Mouse (Mus musculus): ENCODE measurements around the gene Tmem80. TPM values are rescaled to one million over a fixed set of nuclear protein-coding genes. Genes with fewer than 3 reads are reported as not detected.

The Tmem80 gene
- polyA plus RNA-seq, 1 experiment from 2014 or later = 35.1 TPM

DNA sequence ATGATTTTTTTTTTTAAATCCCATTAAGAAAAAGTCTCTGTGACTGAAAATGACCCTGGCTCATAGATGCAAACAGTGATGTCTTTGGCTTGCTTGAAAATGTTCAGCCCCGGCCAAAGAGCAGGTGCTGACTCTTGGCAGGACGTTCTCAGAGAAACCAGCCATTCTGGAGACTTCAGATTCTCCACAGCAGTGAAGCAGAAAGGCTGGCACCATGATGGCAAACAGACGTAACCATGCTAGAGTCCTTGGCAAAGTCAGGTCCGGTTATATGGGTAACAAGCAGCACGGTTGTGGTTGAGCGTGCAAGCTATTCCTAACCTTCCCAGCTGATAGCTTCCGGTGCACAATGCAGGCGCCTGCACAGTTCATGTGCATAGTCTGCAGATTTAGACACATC is 28.4 kb upstream of the Tmem80 start:
- Histone ChIP-seq H3K9me3 (no peaks in the 10 kb centered on the region), H3K36me3 (peaks cover 20% of the 10 kb centered on the region), H3K9ac (no peak overlapping the region), H3K4me3 (replicated peaks) (no peak overlapping the region), H3K4me2 (replicated peaks) (no peak overlapping the region), H3K27ac (no peak overlapping the region), H3K4me1 (replicated peaks) (peaks cover 5% of the 10 kb centered on the region), H3K27me3 (replicated peaks) (peaks cover 15% of the 10 kb centered on the region)
- 94% methylated on average over 8 of the region's 8 CpGs for WGBS
- ATAC-seq = no peak

DNA sequence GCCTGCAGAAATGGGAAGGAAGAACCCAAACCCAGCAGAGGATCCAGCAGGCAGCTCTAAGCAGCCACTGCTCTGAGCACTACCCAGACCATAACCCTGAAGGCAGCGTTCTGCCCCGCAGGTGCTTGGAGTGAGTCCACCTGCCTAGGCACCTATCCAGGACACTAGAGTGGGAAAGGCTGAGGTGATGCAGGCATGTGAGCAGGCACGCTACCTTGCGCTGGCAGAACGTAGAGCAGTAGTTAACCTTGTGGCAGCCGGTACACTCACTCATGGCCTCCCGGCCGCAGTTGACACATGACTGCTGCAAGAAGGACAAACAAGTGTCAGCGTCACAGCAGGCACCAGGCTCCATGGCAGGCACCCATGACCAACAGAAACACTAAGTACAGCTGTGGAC is 26.2 kb upstream of the Tmem80 start:
- peaks cover 39% of the 10 kb centered on the region for H3K36me3 ChIP-seq
- no peaks in the 10 kb centered on the region for H3K4me1 ChIP-seq (replicated peaks)
- no peaks in the 10 kb centered on the region for H3K27me3 ChIP-seq (replicated peaks)
- H3K27ac ChIP-seq = no peak overlapping the region
- no peak overlapping the region for H3K4me3 ChIP-seq (replicated peaks)
- ATAC-seq = no peak
- no peak overlapping the region for H3K4me2 ChIP-seq (replicated peaks)
- no peaks in the 10 kb centered on the region; the same call in 1 of the 2 replicates for H3K9me3 ChIP-seq
- H3K9ac ChIP-seq = no peak overlapping the region
- 96% methylated on average over 9 of the region's 9 CpGs for WGBS

- H3K9ac ChIP-seq = no peak overlapping the region
- H3K4me2 ChIP-seq (replicated peaks) = no peak overlapping the region
- no peak for ATAC-seq
- 85% methylated on average over 1 of the region's 1 CpGs for WGBS
- no peak overlapping the region for H3K27ac ChIP-seq
- no peaks in the 10 kb centered on the region; the same call in 1 of the 2 replicates for H3K9me3 ChIP-seq
- H3K4me3 ChIP-seq (replicated peaks) = no peak overlapping the region
- peaks cover 45% of the 10 kb centered on the region for H3K36me3 ChIP-seq
- no peaks in the 10 kb centered on the region for H3K27me3 ChIP-seq (replicated peaks)
- H3K4me1 ChIP-seq (replicated peaks) = no peaks in the 10 kb centered on the region
Measured at GRCm38 (mm10) chr7:141302702-141303268, 24.8 kb upstream of the Tmem80 start.

DNA sequence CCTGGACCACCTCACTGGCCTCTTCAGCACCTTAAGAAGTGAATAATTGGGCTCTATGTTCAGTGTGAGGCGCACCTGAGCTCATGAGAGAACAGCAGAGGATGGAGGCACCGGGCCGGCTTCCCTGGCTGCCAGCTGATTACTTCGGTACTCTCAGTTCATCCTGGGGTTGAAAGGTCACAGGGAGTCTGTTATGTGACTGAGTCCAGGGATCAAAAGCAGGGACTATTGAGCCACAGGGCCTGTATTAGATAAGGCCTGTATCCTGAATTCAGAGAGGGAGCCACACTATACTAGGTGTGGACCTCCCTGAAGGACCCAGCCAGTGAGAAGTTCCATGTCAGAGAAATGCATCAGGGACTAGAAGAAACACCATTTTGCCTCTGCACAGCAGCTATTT is 23.0 kb upstream of the Tmem80 start:
- no peak overlapping the region for H3K4me2 ChIP-seq (replicated peaks)
- H3K27ac ChIP-seq = no peak overlapping the region
- H3K4me1 ChIP-seq (replicated peaks) = no peaks in the 10 kb centered on the region
- H3K4me3 ChIP-seq (replicated peaks) = no peak overlapping the region
- H3K9ac ChIP-seq = no peak overlapping the region
- H3K9me3 ChIP-seq = no peaks in the 10 kb centered on the region; the same call in 1 of the 2 replicates
- ATAC-seq = no peak
- H3K27me3 ChIP-seq (replicated peaks) = no peaks in the 10 kb centered on the region
- H3K36me3 ChIP-seq = peaks cover 61% of the 10 kb centered on the region
- 84% methylated on average over 4 of the region's 4 CpGs for WGBS

- ATAC-seq = no peak
- H3K9ac ChIP-seq = no peak overlapping the region
- 94% methylated on average over 2 of the region's 2 CpGs for WGBS
- H3K9me3 ChIP-seq = no peaks in the 10 kb centered on the region
- H3K4me2 ChIP-seq (replicated peaks) = no peak overlapping the region
- H3K4me1 ChIP-seq (replicated peaks) = no peaks in the 10 kb centered on the region
- H3K27ac ChIP-seq = no peak overlapping the region
- H3K27me3 ChIP-seq (replicated peaks) = no peaks in the 10 kb centered on the region
- no peak overlapping the region for H3K4me3 ChIP-seq (replicated peaks)
- H3K36me3 ChIP-seq = peaks cover 63% of the 10 kb centered on the region
Measured at GRCm38 (mm10) chr7:141314416-141314815, 13.1 kb upstream of the Tmem80 start.

DNA sequence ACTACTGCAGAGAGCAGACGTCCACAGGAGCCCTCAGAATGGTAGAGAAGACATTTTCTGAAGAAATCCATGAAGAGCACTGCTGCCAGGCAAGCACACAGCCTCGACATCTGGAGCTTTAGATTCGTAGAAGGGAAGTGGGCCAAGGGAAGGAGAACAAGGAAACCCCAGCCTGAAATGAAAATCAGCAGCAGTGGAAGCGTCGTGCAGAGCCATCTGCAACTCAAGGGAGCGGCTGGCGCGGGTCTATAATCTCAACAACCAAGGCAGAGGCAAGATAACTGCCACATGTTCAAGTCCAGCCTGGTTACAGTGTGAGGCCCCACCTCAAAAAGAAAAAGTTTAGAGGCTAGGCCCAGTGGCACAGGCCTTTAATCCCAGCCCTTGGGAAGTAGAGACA is 12.5 kb upstream of the Tmem80 start:
- Histone ChIP-seq H3K36me3 (peaks cover 62% of the 10 kb centered on the region), H3K9me3 (no peaks in the 10 kb centered on the region), H3K27me3 (replicated peaks) (no peaks in the 10 kb centered on the region), H3K4me3 (replicated peaks) (no peak overlapping the region), H3K27ac (no peak overlapping the region), H3K4me2 (replicated peaks) (no peak overlapping the region), H3K4me1 (replicated peaks) (no peaks in the 10 kb centered on the region), H3K9ac (no peak overlapping the region)
- WGBS = 83% methylated on average over 8 of the region's 8 CpGs
- no peak for ATAC-seq

DNA sequence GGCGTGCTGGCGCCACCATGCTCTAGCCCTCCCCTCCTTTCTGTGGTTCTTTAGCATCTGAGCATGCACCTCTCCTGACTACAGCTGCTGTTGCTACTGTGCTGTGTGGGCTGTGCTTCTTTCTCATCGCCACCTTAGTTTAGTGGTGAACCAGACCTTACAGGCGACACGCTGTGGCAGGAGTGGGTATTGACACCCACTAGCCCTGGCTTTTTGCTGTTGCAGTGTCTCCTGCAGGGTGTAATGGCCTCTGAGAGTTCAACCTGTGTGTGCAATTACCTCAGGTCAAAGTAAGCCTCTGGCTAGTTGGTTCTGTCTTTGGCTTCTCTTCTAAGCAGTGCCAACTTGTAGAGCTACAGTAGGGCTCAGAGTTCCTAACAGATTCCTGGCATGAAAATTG is 11.6 kb upstream of the Tmem80 start:
- H3K27ac ChIP-seq = no peak overlapping the region
- H3K4me1 ChIP-seq (replicated peaks) = no peaks in the 10 kb centered on the region
- no peaks in the 10 kb centered on the region for H3K9me3 ChIP-seq
- 74% methylated on average over 5 of the region's 5 CpGs for WGBS
- H3K4me3 ChIP-seq (replicated peaks) = no peak overlapping the region
- no peak overlapping the region for H3K4me2 ChIP-seq (replicated peaks)
- ATAC-seq = 0 out of 2 replicates have a peak, but pooled peaks have one; percentile 78
- H3K27me3 ChIP-seq (replicated peaks) = no peaks in the 10 kb centered on the region
- peaks cover 63% of the 10 kb centered on the region for H3K36me3 ChIP-seq
- no peak overlapping the region for H3K9ac ChIP-seq

DNA sequence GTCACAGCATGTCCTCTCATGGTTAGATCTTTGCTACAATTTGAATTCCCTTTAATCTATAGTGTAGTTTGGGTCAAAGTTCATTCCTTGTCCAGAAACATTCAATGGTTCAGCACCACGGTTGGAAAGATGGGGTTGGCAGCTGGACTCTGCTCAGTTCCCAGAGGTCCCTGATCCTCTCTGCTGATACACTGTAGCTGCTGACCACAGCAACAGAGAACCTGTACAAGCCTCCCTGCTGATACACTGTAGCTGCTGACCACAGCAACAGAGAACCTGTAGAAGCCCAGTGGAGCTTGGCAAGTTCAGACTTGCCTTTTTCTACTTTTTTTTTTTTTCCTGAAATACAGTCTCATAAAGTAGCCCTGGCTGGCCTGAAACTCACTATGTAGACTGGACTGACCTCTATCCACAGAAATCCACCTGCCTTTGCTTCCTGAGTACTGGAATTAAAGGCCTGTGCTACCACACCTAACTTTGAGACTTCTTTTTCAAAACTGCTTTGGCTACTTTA is 9.9 kb upstream of the Tmem80 start:
- 90% methylated on average over 1 of the region's 1 CpGs for WGBS
- no peaks in the 10 kb centered on the region for H3K9me3 ChIP-seq
- H3K4me1 ChIP-seq (replicated peaks) = no peaks in the 10 kb centered on the region
- no peak overlapping the region for H3K4me3 ChIP-seq (replicated peaks)
- peaks cover 67% of the 10 kb centered on the region for H3K36me3 ChIP-seq
- peak; percentile 36; the same call in 1 of the 2 replicates for ATAC-seq
- no peak overlapping the region for H3K4me2 ChIP-seq (replicated peaks)
- H3K27ac ChIP-seq = no peak overlapping the region
- no peaks in the 10 kb centered on the region for H3K27me3 ChIP-seq (replicated peaks)
- no peak overlapping the region for H3K9ac ChIP-seq

GRCm38 (mm10) chr7:141319446-141319845 is 8.1 kb upstream of the Tmem80 start:
- Histone ChIP-seq H3K9me3 (no peaks in the 10 kb centered on the region), H3K36me3 (peaks cover 61% of the 10 kb centered on the region), H3K27ac (no peak overlapping the region), H3K27me3 (replicated peaks) (no peaks in the 10 kb centered on the region), H3K9ac (no peak overlapping the region), H3K4me2 (replicated peaks) (no peak overlapping the region), H3K4me1 (replicated peaks) (no peaks in the 10 kb centered on the region), H3K4me3 (replicated peaks) (no peak overlapping the region)
- 79% methylated on average over 2 of the region's 2 CpGs for WGBS
- ATAC-seq = no peak

GRCm38 (mm10) chr7:141324686-141325085 is 2.9 kb upstream of the Tmem80 start:
- 96% methylated on average over 1 of the region's 1 CpGs for WGBS
- no peak overlapping the region for H3K4me3 ChIP-seq (replicated peaks)
- H3K9ac ChIP-seq = no peak overlapping the region
- H3K9me3 ChIP-seq = no peaks in the 10 kb centered on the region
- peaks cover 24% of the 10 kb centered on the region for H3K4me1 ChIP-seq (replicated peaks)
- no peaks in the 10 kb centered on the region for H3K27me3 ChIP-seq (replicated peaks)
- peaks cover 33% of the 10 kb centered on the region for H3K36me3 ChIP-seq
- no peak for ATAC-seq
- no peak overlapping the region for H3K27ac ChIP-seq
- no peak overlapping the region for H3K4me2 ChIP-seq (replicated peaks)

DNA sequence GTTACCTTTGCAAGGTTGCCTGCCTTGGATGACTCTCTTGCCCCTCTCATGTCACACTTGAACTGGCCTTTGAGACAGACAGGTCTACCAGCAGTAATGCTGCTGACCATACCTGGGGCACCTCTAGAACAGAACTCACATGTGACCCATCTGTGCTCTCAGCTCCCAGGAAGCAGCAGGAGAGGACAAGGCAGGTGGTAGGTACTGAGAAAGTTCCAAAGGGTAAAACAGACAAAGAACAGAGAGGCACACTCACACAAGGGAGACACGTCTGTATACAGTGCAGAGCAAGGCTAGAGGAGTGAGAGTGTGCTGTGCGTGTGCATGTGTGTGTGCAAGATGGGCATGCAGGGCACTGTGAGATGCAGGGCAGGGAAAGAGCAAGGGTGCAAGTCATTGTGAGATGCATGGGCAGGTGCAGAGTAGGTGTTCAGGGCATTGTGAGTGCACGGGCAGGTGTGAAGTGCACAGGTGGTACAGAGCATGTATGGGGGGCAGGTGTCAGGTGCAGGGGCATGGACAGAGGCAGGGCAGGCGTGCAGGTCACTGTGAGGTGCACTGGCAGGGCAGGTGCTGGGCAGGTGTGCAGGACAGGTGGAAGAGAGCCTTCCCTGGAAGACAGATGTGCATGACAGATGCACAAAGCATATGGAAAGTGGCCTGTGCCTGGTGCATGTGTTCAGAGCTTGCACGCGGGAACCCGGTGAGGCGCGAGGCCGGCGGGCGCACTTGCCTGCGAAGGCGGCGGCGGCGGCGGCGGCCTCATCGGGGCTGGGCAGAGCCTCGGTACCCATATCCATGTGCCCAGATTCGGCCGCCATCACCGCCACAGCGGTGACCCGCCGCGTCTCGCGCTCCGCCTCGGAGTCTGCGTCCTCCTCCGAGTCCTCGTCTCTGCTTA is 743 bp upstream of the Tmem80 start:
- 2% methylated on average over 35 of the region's 35 CpGs for WGBS
- H3K9ac ChIP-seq = peak overlapping the region; percentile 85
- H3K9me3 ChIP-seq = no peaks in the 10 kb centered on the region

DNA sequence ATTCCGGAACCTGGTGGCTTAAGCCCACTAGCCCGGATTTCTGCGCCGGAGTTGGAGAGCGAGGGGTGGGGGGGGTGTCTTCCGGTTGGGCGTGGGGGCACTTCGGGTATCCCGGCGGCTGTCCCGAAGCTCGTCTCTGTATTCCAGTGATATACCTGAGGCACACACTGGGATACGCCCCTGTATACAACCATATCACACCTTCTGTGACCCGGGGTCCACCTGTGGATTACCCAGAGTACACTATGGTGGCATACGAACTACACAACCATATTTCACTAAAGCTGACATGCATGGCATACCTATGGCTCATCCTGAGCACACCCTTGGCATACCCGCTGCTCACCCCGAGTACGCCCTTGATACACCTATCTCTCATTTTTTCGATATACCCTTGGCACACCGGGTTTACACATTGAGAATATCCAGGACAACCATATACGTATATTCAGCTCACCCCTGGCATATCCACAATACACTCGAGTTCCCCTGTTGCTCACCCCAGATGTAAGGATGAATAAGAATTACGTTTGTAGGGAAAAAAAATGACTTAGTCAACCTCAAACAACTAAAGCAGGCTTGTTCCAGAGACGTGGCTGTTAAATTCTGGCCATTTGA is 943 bp downstream of the Tmem80 start:
- ATAC-seq = peak; percentile 36
- H3K36me3 ChIP-seq = peaks cover 9% of the 10 kb centered on the region; the same call in 1 of the 2 replicates
- H3K4me2 ChIP-seq (replicated peaks) = peak overlapping the region; percentile 64
- peaks cover 25% of the 10 kb centered on the region for H3K4me1 ChIP-seq (replicated peaks)
- H3K9me3 ChIP-seq = no peaks in the 10 kb centered on the region
- H3K27ac ChIP-seq = peak overlapping the region; percentile 96
- 11% methylated on average over 24 of the region's 24 CpGs for WGBS
- peak overlapping the region; percentile 60 for H3K9ac ChIP-seq
- H3K27me3 ChIP-seq (replicated peaks) = no peaks in the 10 kb centered on the region
- H3K4me3 ChIP-seq (replicated peaks) = peak overlapping the region; percentile 60

More for the DNA sequence above, 743 bp upstream of the Tmem80 start:
- Histone ChIP-seq H3K36me3 (peaks cover 17% of the 10 kb centered on the region), H3K4me1 (replicated peaks) (peaks cover 25% of the 10 kb centered on the region), H3K4me2 (replicated peaks) (peak overlapping the region; percentile 85), H3K27me3 (replicated peaks) (no peaks in the 10 kb centered on the region), H3K4me3 (replicated peaks) (peak overlapping the region; percentile 60), H3K27ac (peak overlapping the region; percentile 96)
- ATAC-seq = peak; percentile 24
